Mouse (Mus musculus) thymus, postnatal 25 days (tissue): ENCODE data around the gene Tbc1d2b.

Source experiments
- DNase-seq: peaks from one replicate; pipeline ENCODE4 v3.0.0; 2022

Gene Tbc1d2b

GRCm38 (mm10) chr9:90263340-90263679 lies 7.3 kb downstream of the Tbc1d2b start:
- no peak for DNase-seq

- no peak for DNase-seq
Measured at GRCm38 (mm10) chr9:90262591-90263339, 7.8 kb downstream of the Tbc1d2b start.

GRCm38 (mm10) chr9:90262063-90262462 lies 8.5 kb downstream of the Tbc1d2b start:
- no peak for DNase-seq

DNA sequence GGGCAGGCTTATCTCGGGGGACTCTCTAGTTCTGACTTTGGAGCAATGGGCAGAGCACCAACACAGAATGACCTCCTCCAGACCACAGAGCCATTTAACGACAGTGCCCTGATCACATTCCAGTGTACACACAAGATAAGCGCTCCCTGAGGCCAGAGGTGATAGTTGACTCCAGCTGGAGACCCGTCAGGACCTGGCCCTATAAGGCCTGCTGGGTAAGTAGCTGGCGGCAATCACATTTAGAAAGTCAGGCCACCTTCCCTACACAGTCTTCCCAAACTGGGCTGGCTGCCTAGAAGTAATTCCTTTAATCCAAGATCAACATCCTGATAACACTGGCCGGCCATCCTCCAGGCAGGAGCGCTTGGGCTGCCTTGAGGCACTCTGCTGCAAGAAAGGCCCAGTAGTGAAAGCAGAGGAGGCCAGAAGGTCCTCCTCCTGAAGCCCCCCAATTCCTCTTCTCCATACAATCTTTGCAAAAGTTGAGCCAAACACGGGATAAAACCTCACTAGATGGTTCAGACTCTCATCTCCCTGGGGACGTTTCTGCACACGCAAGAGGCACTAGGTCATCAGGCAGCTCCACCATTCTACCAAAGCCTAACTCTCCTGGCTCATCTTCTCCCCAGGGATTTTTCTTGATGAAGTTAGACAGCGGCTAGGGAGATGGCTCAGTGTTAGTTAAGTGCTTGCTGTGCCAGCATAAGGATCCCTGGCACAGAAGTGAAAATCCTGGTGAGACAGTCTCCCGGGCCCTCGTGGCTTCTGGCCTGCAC lies 9.8 kb downstream of the Tbc1d2b start:
- DNase-seq: no peak

DNA sequence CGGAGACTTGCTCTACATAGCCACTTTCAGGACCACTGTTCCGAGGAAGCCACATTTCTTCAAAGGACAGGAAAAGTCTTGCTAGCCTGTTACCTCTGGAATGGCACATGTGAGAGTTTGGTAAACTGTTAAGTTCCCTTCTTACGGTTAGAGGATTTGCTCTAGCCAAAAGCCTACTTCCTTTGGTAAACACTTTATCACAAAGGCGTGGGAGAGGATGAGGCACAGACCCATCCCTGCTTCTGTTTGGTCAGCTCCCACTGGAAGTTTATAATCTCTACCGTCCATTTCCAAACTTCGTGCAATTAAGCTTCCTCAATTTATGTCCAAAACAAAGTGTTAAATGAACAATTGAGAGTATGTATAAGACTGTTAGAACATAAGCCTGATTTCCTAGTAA lies 10.5 kb downstream of the Tbc1d2b start:
- DNase-seq: no peak

DNA sequence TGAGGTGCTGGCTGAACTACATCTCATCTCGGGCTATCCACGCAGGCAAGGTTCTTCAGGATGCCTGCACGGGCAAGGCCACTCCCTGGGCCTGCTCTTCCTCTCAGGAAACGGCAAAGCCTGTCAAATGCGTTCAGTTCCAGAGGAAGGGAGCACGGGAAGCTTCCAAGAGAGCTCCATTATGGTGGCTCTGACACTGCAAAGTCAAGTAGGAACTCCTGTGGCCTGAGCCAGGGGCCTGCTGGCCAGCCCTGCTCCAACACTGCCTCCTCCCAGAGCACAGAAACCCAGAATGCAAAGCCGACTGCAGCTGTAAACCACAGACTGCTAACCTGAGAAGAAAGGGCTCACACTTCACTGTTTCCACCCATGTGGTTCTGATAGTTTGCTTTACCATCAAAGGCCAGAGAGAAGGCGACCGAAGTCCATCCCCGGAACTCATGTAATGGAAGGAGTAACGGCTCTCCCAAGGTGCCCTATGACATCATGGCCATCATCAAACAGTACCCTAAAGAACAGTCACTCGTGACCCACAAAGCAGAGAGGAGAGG lies 11.1 kb downstream of the Tbc1d2b start:
- peak; percentile 64 for DNase-seq

DNA sequence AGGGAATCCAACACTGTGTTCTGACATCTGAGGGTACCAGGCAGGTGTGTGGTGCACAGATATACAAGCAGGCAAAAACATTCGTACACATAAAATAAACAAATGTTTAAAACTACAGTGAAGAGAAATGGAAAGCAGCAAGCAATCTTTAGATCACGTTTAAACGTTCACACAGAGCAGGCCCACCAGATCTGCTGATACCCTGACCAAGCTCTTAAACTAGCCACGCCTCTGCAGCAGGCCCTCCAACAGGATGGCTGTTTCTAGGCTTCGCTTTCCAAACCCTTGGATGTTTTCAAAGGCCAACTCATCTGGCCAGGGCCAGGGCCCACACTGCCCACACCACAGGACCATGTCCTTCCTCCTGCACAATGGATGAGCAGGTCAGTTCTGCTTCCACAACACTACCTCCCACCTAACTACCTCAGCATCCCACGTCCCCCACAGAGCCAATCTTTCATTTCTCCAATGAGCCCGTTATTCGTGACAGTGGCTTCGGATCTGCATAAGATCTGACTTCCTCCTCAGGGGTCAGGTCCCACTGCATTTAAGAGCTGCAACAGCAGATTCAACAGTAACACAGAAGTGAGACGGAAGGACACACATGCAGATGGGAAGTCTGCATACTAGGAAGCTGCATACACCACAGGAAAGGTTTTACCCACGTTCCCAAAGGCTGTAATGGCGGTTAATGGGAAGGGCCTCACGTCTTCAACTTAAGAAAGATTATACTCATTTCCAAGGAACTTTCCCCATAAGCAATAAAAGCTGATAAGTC lies 12.7 kb downstream of the Tbc1d2b start:
- DNase-seq: no peak

DNA sequence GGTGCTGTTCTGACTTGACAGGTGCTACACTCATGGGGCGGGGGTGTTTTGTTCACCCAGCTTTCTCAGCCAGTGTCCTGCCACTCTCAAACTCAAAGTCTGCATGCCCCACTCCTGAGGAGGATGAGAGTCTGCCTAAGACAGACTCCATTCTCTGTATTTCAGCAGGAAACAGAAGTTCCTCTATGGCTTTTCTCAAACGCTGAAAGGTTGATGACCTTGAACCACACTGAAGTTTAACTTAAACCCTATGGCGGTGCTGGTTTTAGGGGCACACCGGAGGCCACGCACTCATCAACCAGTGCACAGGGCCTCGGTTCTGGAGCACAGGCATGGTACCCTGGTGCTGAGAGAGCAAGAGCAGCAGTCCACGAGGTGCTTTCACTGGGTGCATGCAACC lies 13.4 kb downstream of the Tbc1d2b start:
- no peak for DNase-seq

DNA sequence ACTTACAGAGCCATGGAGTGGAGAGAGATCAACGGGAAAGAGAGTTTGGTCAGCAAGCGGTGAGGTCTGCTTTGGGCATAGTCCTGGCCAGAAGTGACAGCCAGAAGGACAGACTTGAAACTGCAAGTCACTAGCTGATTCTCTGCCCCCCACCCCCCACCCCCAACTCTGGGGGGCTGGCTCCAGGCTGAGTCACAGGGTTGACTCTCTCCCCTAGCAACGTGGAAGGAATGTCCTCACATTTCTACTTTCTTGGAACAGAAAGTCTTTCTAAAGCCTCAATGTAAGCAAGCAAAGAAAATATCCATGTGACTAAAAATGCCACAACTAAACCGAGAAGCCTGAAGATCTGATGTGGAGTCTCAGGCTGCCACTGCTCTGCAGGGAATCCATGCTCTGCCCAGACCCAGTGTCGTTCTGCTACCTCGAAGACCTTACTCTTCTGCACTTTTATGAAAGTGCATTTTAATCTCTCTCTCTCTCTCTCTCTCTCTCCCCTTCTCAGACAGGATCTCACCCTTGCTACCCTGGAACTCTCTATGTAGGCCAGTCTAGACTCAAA lies 14.7 kb downstream of the Tbc1d2b start:
- DNase-seq: no peak

DNA sequence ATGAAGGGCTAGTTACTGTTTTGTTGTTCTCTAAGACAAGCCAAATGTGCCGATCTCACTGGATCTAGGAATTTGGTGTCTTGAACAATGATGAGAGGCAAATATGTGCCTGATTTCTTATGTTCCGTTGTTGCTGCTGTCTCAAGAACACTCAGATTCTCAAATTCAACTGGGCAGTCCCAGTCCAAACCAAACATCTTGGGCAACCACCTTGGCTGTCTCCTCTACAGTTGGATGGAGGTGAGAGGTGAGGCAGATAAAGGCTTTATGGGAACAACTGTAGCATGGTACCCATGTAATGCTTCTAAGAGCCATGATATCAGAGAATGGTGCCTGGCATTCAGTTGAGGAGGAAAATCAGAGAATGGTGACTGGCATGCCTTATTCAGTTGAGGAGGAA lies 17.4 kb downstream of the Tbc1d2b start:
- no peak for DNase-seq

GRCm38 (mm10) chr9:90250964-90251750 lies 19.4 kb downstream of the Tbc1d2b start:
- no peak for DNase-seq

- DNase-seq: no peak
Measured at GRCm38 (mm10) chr9:90250141-90250775, 20.3 kb downstream of the Tbc1d2b start.

GRCm38 (mm10) chr9:90249036-90249435 lies 21.6 kb downstream of the Tbc1d2b start:
- DNase-seq: no peak

- no peak for DNase-seq
Measured at GRCm38 (mm10) chr9:90248326-90248725, 22.3 kb downstream of the Tbc1d2b start.

DNA sequence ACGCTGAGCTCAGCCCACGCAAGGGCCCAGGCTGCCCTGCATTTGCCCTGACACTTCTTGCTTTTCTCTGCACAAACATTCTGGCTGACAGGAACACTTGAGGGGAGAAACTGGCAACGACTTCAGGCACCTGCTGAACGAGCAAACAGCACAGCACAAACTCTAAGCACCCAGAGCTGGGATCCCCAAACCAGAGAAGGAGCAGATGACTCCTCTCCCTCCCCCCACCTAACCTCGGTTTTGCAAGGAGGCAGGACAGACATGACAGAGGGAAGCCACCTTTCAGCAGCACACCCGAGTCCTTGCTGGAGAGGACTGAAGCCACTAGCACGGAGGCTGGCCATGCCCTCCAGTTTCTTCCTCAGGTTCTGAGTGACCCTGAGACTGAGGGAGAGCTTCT lies 23.3 kb downstream of the Tbc1d2b start:
- peak; percentile 58 for DNase-seq

GRCm38 (mm10) chr9:90245781-90246180 lies 24.8 kb downstream of the Tbc1d2b start:
- no peak for DNase-seq

DNA sequence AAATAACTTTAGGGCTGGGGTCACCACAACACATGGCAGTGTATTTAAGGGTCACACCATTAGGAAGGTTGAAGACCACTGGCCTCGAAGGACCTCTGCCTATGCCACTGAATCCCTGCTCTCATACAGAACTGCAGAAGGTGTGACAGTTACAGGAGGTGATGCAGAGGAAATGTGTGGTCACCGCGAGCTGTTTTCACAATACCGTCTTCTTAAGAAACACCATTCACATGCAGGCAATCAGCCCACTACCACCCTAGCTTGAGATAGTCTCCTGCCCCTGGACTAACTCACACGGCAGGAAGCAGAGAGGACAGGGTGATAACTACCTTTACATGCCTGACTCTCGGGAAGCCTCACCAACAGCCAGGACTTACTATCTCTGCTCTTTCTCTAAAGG lies 25.4 kb downstream of the Tbc1d2b start:
- DNase-seq: no peak

DNA sequence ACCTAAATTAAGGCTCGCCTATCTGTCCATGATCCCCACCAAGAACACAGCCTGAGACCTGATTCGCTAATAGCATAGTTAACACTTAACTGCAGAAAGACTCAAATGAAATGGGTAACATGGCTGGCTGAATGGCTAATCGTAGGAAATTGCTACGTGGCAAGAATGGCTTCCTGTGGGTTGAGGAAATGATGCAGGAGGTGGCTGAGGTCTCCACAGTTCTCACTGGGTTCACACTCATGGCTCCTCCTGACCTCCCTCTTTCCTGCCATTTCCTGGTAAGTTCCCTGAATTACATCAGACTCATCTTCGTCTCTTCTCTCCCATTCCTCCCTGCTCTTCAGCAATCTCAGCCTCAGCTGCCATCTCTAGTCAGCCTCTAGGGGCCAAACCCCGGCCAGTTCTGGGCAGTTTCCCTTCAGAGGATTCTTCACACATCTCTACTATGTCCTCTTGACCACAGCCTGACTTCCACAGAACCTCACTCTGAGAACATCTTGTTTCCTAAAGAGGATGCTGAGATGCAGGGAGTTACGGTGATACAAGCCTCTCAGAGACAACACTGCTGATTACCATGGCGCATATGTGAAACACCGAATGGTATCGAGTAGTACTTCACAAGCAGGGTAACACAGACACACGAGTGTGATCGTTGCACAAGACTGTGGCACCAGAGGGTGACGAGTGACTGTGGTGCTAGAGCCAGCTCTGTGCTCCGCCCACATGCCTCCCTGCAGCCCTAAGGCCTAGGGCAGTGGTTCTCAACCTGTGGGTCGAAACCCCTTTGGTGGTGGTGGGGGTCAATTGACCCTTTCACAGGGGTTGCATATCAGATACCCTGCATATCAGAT lies 26.1 kb downstream of the Tbc1d2b start:
- DNase-seq: no peak

DNA sequence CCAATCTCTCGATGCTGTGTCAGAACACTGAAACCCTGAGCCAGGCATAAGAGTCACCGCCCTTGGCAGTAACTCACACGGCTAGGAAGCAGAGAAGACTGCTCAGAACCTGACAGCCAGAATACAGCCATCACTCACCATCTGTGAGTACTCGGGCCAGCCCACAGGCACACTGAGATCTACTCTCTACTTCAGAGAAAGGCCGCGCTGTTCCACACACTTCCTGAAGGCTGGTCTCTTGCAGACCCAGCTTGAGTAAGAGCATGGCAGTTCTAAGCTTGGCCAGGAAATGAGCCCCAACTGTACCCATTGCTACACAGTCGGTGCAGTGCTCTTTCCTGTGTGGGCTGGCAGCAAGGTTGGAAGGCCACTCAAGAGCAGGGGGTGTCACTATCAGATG lies 27.7 kb downstream of the Tbc1d2b start:
- DNase-seq: peak; percentile 70

DNA sequence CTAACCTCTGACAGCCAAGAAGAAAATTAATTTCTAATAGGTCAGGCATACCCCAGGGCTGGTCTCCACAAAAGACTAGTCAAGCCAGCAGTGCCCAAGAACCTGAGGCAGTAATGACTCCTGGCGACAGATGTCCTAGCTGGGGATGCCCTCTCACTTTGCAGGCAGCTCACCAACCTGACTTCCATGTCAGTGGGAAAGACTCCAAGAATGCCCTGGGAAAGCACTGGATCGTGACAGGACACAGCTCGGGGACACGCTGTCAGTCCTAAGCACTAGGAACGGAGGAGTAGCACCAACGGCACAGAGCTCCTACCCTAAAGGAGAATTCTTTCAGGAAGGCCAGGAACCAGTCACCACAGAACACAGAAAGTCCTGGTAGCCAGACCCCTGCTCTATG lies 28.3 kb downstream of the Tbc1d2b start:
- no peak for DNase-seq

DNA sequence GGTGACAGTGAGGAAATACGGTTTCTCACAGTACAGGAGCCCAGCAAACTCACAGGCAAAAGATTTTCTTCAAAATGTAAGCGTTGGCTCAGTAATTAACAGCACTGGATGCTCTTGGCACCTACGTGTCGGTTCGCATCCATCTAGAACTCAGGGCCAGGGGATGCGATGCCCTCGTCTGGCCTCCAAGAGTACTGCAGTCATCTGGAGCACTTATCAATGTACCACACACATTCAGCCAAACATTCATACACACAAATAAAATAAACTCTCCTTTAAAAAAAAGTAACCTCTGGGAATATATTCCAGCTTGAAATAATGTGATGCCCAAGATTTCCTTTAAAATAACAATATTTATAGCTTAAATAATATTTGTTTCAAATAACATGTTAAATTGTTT lies 29.0 kb downstream of the Tbc1d2b start:
- peak; percentile 61 for DNase-seq
